Mouse (Mus musculus): Measurements from ENCODE around the gene Magi2.

DNA sequence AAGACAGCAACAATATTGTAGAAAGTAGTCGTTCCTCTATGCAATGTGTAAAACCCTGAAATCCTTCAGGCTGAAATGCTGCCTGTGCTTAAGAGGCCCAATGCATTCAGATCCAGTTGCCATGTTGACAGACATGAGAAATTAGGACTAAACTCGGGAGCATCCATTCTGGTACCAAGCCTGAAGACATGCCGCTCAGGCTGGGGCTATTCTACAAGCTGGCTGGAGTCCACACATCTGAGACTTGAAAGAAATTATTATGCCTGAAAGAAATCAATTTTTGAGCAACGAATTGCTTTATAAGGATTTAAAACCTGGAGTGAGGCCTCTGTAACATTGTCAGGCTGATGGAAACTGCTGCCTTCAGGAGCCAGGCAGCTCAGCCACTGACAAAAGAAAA is 1333.0 kb downstream of the Magi2 start:
- TF ChIP-seq POLR2A (IDR thresholded peaks at IDR 0.05; ENCODE audit: low read depth, low read length): no peak
- no peak for TF ChIP-seq CTCF (IDR thresholded peaks at IDR 0.05; ENCODE audit: extremely low read depth, insufficient read depth, insufficient read length, insufficient replicate concordance)
